24 mouse cellular contexts compared by ENCODE assay signal in genomic region chr1:151786406-151786805, GRCm38 (mm10).
"Had no signal": no experiment of that assay in that cellular context is flagged by ENCODE, and none has a peak within 500 bp of the region (broad histone marks: within the 10 kb centered on the region; RNA-seq: fewer than 3 reads in every experiment).

No protein-coding gene starts in this region.

- H3K9me3 ChIP-seq: limb, embryonic 13.5 days; liver, embryonic 12.5 days; liver, embryonic 15.5 days; lung, embryonic 15.5 days; neural tube, embryonic 12.5 days; neural tube, embryonic 15.5 days had no signal

- ATAC-seq: liver, embryonic 12.5 days had no signal

- H3K27ac ChIP-seq: kidney, postnatal 0 days; left cerebral cortex, adult 2 months; limb, embryonic 13.5 days; liver, embryonic 12.5 days; liver, embryonic 15.5 days; lung, embryonic 15.5 days; neural tube, embryonic 12.5 days; neural tube, embryonic 15.5 days had no signal

- H3K4me1 ChIP-seq: limb, embryonic 13.5 days; liver, embryonic 12.5 days; liver, embryonic 15.5 days; lung, embryonic 15.5 days; neural tube, embryonic 12.5 days; neural tube, embryonic 15.5 days had no signal

- DNase-seq: kidney, adult 18-20 months; kidney, adult 9 months; kidney, postnatal 25 days; layer of hippocampus, postnatal 36 days; left cerebral cortex, postnatal 4 days; liver; lung, adult 18-20 months; lung, postnatal 10 days; lung, postnatal 36 days; midbrain, embryonic 14.5 days; right cerebral cortex, adult 18-20 months; right cerebral cortex, postnatal 25 days; thymus, adult 2 months; thymus, postnatal 14 days; thymus, postnatal 4 days had no signal

- H3K4me2 ChIP-seq: limb, embryonic 13.5 days; liver, embryonic 12.5 days; liver, embryonic 15.5 days; lung, embryonic 15.5 days; midbrain, embryonic 11.5 days; neural tube, embryonic 12.5 days; neural tube, embryonic 15.5 days had no signal

- H3K4me3 ChIP-seq: left cerebral cortex, adult 2 months; limb, embryonic 13.5 days; liver, embryonic 12.5 days; liver, embryonic 15.5 days; lung, embryonic 15.5 days; neural tube, embryonic 12.5 days; neural tube, embryonic 15.5 days had no signal

- H3K27me3 ChIP-seq: limb, embryonic 13.5 days; liver, embryonic 12.5 days; liver, embryonic 15.5 days; lung, embryonic 15.5 days; neural tube, embryonic 12.5 days; neural tube, embryonic 15.5 days had no signal

- H3K9ac ChIP-seq: limb, embryonic 13.5 days; liver, embryonic 12.5 days; liver, embryonic 15.5 days; lung, embryonic 15.5 days; neural tube, embryonic 12.5 days; neural tube, embryonic 15.5 days had no signal
